Mouse (Mus musculus): ENCODE results near the gene Btbd17.

- TF ChIP-seq CTCF (IDR thresholded peaks at IDR 0.05; ENCODE audit: low read depth) (0 out of 2 replicates have a peak, but pooled peaks have one; percentile 0), EP300 (IDR thresholded peaks at IDR 0.05; ENCODE audit: low read depth) (no peak)
These were observed 6.2 kb upstream of the Btbd17 start for GRCm38 (mm10) chr11:114801906-114802305.
